Mouse (Mus musculus) embryonic fibroblast, embryonic 13.5 days (primary cell): ENCODE measurements at regions not wholly inside any gene's neighbourhood (a gene's known extent, or its start where the extent isn't known, plus 50 kb on each side); places are given as distances from the start of the nearest gene placed in this dataset.

Experiments
- CTCF ChIP-seq: IDR thresholded peaks from 2 replicates; pipeline ENCODE4 v1.5.1; 2011; ENCODE audit warnings: mild to moderate bottlenecking, control low read depth, low read length, moderate library complexity, borderline replicate concordance; ENCODE audit not compliant: insufficient read depth
- POLR2A ChIP-seq: IDR thresholded peaks from 2 replicates; pipeline ENCODE4 v1.6.1; 2011; ENCODE audit warnings: low read depth, mild to moderate bottlenecking, control low read depth, low read length, moderate library complexity

DNA sequence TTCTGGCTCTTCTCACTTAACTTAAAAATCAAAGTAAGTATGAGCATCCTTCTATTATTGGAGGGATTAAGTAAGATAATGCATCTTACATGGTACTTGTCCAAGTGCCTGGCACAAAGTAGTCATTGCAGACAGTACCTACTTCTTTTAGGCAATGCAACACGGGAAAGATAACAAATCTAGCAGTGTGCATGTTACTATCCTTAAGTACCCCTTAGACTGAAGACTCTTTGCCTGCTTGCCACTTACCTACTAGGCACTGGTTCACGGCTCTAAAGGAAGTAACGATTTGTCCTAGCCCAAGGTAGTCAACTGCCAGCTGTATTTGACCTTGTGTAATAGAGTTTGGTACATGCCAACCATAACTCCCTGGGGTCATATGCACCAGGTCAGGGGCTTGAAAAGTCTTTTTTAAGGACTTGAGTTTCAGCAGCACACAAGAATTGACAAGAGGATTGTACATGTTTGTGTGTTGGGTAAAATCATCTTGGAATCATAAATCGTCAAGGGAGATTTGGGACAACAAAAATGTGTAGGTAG lies 1409.8 kb downstream of the Gsdmc2 start:
- TF ChIP-seq CTCF (no peak), POLR2A (no peak)
